Mouse (Mus musculus): ENCODE data around the gene Ifrd2. TPM values are rescaled to one million over a fixed set of nuclear protein-coding genes. Genes with fewer than 3 reads are reported as not detected.
A peak's percentile ranks its signal among the peaks of the same experiment; 100 is the strongest.
"Not testable (repeated sequence)": the region's sequence is repeated elsewhere in the genome, so short reads cannot be mapped to it uniquely, and the experiment has no call there.

Ifrd2 gene
- polyA plus RNA-seq, 1 experiment from 2014 or later, result 161 TPM

DNA sequence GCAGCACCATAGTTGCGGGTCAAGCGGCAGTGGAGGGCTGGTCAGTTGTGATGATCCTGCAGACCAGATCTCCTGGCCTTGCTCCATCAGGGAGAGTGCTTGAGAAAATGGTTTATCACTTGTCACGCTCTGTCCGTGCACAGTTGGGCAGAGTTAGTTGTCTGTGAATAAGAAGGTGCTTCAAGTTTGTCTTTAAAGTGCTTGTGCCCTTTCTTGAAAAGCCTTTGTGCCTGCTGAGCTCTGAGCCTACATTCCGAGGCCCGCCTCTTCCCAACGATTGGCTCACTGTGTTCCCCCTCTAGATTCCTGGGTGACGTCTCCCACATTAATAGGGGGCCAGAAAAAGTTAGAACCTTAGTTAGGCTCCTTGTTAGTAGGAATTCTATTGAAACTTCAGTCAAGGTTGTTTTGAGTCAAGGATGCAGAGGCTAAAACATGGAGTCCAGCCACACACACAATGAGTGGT lies 35.5 kb upstream of the Ifrd2 start:
- ATAC-seq (ENCODE audit: insufficient read depth), result no peak
- WGBS (ENCODE audit: insufficient replicate concordance), result 32% methylated on average over 8 of the region's 8 CpGs
- 0 out of 2 replicates have a peak overlapping the region, but pooled peaks have one; percentile 43 for H3K27ac ChIP-seq (replicated peaks)
- peak overlapping the region; percentile 64 for H3K9ac ChIP-seq
- H3K4me3 ChIP-seq (replicated peaks), result peak overlapping the region; percentile 57
- peak overlapping the region; percentile 94 for H3K4me2 ChIP-seq
- peaks cover 70% of the 10 kb centered on the region for H3K4me1 ChIP-seq (replicated peaks)
- no peaks in the 10 kb centered on the region for H3K9me3 ChIP-seq (replicated peaks)
- no peaks in the 10 kb centered on the region for H3K36me3 ChIP-seq (replicated peaks)
- peaks cover 50% of the 10 kb centered on the region for H3K27me3 ChIP-seq

DNA sequence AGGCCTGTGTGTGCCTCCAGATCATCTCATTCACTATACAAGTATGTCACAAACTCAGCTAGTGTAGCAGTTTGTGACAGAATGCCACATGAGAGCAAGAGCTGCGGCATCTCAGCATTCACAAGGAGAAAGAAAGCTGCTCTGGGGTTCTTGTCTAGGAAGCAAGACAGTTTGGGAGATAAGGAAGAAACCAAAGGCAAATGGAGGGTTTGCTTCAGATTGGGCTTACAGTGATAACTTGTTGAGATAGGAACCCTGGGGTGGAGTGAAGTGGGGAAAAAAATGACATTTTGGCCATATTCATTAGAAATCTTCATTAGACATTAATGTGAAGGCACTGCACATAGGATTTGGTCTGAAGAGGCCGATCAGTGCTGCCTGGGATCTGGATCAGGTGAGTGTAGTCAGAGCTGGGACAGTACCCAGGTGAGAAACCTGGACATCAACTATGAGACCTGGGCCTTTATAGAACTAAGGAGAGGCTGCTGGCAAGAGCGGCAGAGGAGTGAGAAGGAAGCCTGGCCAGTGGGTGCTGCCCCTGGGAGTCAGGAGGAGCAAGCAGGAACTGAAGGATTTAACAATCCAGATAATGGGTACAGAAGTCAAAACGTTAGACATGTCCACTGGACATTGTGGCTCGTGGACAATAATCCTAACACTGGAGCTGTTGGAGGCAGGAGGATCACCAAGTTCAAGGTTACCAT lies 34.6 kb upstream of the Ifrd2 start:
- peaks cover 69% of the 10 kb centered on the region for H3K4me1 ChIP-seq (replicated peaks)
- peaks cover 50% of the 10 kb centered on the region for H3K27me3 ChIP-seq
- no peaks in the 10 kb centered on the region for H3K9me3 ChIP-seq (replicated peaks)
- 55% methylated on average over 5 of the region's 5 CpGs for WGBS (ENCODE audit: insufficient replicate concordance)
- peak overlapping the region; percentile 94 for H3K9ac ChIP-seq
- no peak overlapping the region for H3K27ac ChIP-seq (replicated peaks)
- H3K4me3 ChIP-seq (replicated peaks), result peak overlapping the region; percentile 83
- peak overlapping the region; percentile 97 for H3K4me2 ChIP-seq
- H3K36me3 ChIP-seq (replicated peaks), result peaks cover 8% of the 10 kb centered on the region
- no peak for ATAC-seq (ENCODE audit: insufficient read depth)

DNA sequence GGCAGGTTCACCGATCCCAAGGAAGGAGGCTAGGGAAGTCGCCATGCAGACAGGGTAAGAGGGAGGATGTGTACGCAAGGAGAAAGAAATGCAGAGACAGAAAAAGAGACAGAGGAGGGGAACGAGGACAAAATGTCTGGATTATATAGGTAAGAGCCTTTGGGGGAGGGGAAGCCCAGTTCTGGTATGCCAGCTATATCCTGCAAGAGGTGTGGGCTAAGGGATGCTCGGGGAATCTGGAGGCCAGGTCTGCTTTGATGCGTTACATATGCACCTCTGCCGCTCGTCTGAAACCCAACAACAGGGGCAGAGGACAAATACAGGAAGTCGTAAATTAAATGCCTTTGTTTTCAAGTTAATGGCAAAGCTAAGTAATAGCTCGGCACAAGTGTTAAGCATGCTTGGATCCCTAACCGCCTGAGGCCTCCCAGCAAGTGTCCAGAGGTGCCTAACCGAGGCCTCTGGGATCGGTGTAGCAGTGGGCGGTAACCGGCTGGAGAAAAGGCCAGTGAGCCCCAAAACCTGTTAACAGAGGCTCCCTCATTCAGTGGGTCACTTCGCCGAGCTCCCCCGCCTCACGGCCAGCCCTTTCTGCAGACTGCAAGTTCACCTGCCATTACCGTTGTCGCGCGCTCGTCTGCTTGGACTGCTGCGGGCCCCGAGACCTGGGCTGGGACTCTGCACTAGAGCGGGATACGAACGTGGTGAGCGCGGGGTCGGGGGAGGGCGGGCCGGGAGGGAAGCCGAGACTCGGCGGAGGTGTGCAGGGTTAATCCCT lies 33.7 kb upstream of the Ifrd2 start:
- Histone ChIP-seq H3K4me1 (replicated peaks) (peaks cover 66% of the 10 kb centered on the region), H3K36me3 (replicated peaks) (peaks cover 17% of the 10 kb centered on the region), H3K27ac (replicated peaks) (peak overlapping the region; percentile 95), H3K9me3 (replicated peaks) (no peaks in the 10 kb centered on the region), H3K4me3 (replicated peaks) (peak overlapping the region; percentile 83), H3K27me3 (peaks cover 44% of the 10 kb centered on the region), H3K4me2 (peak overlapping the region; percentile 97), H3K9ac (peak overlapping the region; percentile 94)
- ATAC-seq (ENCODE audit: insufficient read depth), result peak; percentile 37
- WGBS (ENCODE audit: insufficient replicate concordance), result 4% methylated on average over 37 of the region's 37 CpGs

DNA sequence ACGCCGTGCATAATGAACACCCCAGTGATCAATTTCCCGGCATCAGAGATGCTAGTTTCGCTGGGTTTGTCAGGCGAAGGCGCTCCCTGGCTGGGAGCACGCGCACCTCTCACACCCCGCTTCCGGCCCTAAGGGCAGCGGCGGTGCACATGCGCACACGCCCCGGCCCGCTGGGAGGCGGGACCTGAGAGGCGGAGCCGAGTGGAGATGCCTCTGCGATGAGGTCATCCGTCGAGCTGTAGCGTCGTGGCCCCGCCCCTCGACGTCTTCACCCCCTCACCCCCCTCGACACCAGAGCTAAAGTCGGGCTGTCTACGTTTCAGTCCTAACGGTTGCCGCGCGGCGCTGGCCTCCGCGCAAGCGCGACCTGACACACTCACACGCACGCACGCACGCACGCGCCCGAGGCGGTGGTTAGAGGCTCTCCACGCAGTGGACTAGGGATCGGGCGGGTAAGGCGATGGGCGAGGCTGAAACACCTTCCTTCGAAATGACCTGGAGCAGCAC lies 33.1 kb upstream of the Ifrd2 start:
- WGBS (ENCODE audit: insufficient replicate concordance), result under 1% methylated on average over 53 of the region's 53 CpGs
- ATAC-seq (ENCODE audit: insufficient read depth), result peak; percentile 89
- Histone ChIP-seq H3K4me2 (peak overlapping the region; percentile 97), H3K4me1 (replicated peaks) (peaks cover 66% of the 10 kb centered on the region), H3K27me3 (peaks cover 38% of the 10 kb centered on the region), H3K27ac (replicated peaks) (peak overlapping the region; percentile 95), H3K36me3 (replicated peaks) (peaks cover 24% of the 10 kb centered on the region), H3K4me3 (replicated peaks) (peak overlapping the region; percentile 83), H3K9ac (peak overlapping the region; percentile 94), H3K9me3 (replicated peaks) (no peaks in the 10 kb centered on the region)

DNA sequence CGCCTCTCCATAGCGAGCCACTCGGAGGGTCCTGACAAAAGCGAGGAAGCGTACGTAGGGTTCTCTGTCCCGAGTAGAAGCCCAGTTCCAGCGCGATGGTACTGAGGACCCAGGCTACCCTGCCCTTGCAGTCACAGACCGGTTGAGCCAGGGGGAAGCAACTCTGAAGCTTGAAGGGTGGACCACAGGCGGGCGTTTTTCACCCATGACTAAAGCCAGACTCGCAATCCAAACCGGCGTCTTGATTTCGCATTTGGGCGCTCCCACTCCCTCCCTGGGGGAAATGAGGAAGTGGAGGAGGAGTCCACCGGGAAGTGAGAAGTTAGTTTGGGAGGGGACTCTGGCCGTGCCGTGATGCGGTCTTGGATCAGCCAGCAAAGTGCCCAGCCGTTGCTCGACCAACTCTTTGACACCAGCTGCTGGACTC lies 32.4 kb upstream of the Ifrd2 start:
- peak; percentile 12 for ATAC-seq (ENCODE audit: insufficient read depth)
- Histone ChIP-seq H3K4me3 (replicated peaks) (peak overlapping the region; percentile 83), H3K27me3 (peaks cover 31% of the 10 kb centered on the region), H3K4me2 (peak overlapping the region; percentile 97), H3K9me3 (replicated peaks) (no peaks in the 10 kb centered on the region), H3K9ac (peak overlapping the region; percentile 94), H3K27ac (replicated peaks) (peak overlapping the region; percentile 95), H3K4me1 (replicated peaks) (peaks cover 66% of the 10 kb centered on the region), H3K36me3 (replicated peaks) (peaks cover 30% of the 10 kb centered on the region)
- 0% methylated on average over 23 of the region's 23 CpGs for WGBS (ENCODE audit: insufficient replicate concordance)

DNA sequence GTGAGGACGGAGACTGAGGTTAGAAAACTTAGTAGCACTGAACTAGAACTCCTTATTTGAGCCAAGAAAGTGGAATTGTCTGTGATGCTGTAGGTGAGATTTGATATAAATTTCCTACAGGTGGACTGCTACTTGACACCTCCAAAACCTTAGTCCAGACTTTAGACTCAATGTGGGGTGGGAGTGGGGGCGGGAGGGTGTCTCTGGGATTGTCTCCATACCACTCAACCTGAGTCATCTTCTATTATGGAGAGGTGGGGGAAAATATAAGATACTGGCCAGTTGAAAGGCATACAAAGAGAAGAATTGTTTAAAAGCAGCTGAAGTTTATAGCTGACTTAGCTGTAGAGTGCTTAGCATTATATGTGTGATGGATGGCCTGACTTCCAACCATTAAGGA lies 31.7 kb upstream of the Ifrd2 start:
- peak overlapping the region; percentile 83 for H3K4me3 ChIP-seq (replicated peaks)
- peak overlapping the region; percentile 97 for H3K4me2 ChIP-seq
- H3K9ac ChIP-seq, result peak overlapping the region; percentile 94
- H3K36me3 ChIP-seq (replicated peaks), result peaks cover 37% of the 10 kb centered on the region
- H3K27ac ChIP-seq (replicated peaks), result peak overlapping the region; percentile 95
- peaks cover 24% of the 10 kb centered on the region for H3K27me3 ChIP-seq
- no peak for ATAC-seq (ENCODE audit: insufficient read depth)
- peaks cover 61% of the 10 kb centered on the region for H3K4me1 ChIP-seq (replicated peaks)
- H3K9me3 ChIP-seq (replicated peaks), result no peaks in the 10 kb centered on the region
- 35% methylated on average over 2 of the region's 2 CpGs for WGBS (ENCODE audit: insufficient replicate concordance)

DNA sequence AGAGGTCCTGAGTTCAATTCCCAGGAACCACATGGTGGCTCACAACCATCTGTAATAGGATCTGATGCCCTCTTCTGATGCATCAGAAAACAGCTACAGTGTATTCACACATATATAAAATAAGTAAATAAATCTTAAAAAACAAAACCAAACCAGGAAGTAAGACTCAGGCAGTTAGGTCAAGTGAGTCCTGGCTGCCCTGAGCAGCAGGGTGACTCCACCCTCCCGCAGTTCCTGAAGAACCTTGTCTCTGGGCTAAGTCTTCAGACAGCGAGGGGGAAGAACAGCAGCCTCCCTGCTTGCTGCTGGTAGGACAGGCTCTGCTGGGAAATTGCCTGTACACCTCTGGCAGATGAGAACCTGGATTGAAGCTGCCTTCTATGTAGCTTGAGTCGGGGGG lies 31.1 kb upstream of the Ifrd2 start:
- no peak for ATAC-seq (ENCODE audit: insufficient read depth)
- Histone ChIP-seq H3K4me3 (replicated peaks) (peak overlapping the region; percentile 83), H3K36me3 (replicated peaks) (peaks cover 43% of the 10 kb centered on the region), H3K9ac (peak overlapping the region; percentile 42), H3K27ac (replicated peaks) (peak overlapping the region; percentile 95), H3K27me3 (peaks cover 18% of the 10 kb centered on the region), H3K4me1 (replicated peaks) (peaks cover 57% of the 10 kb centered on the region), H3K4me2 (peak overlapping the region; percentile 97), H3K9me3 (replicated peaks) (no peaks in the 10 kb centered on the region)
- 40% methylated on average over 3 of the region's 3 CpGs for WGBS (ENCODE audit: insufficient replicate concordance)

DNA sequence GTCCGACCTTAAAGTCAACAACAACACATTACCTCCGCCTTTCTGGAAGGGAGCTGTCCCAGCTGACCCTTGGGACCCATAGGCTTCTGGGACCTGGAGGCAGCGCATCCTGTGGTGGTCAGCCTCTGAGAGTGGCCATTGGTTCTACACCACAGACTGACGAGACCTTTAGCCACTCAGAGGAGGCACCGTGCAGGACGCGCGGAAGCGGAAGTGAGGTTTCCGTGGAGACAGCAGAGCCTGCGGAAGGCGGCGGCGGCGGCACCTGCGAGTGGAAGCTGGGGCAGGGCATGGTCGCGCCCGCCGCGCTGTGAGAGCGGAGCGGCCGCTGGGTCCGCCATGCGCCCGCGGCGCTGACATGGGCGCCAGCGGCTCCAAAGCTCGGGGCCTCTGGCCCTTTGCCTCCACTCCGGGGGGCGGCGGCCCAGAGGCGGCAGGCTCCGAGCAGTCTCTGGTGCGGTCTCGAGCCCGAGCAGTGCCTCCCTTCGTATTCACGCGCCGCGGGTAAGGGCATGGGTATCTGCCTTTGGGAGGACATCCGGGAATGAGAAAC lies 24.3 kb upstream of the Ifrd2 start, which contains the start of gene Tusc2:
Gene Tusc2, plus strand, starts transcription at position 227 of the 553 bp plus-strand sequence.
- peak; percentile 94 for ATAC-seq (ENCODE audit: insufficient read depth)
- peaks cover 64% of the 10 kb centered on the region for H3K4me1 ChIP-seq (replicated peaks)
- no peaks in the 10 kb centered on the region for H3K9me3 ChIP-seq (replicated peaks)
- peak within 1 kb of the TSS; percentile 90 for H3K27ac ChIP-seq (replicated peaks)
- H3K4me3 ChIP-seq (replicated peaks), result peak within 1 kb of the TSS; percentile 83
- peak within 1 kb of the TSS; percentile 83 for H3K4me2 ChIP-seq
- H3K9ac ChIP-seq, result peak within 1 kb of the TSS; percentile 89
- WGBS (ENCODE audit: insufficient replicate concordance), result 0% methylated on average over 46 of the region's 46 CpGs
- H3K27me3 ChIP-seq, result no peaks in the 10 kb centered on the region
- H3K36me3 ChIP-seq (replicated peaks), result peaks cover 62% of the 10 kb centered on the region

DNA sequence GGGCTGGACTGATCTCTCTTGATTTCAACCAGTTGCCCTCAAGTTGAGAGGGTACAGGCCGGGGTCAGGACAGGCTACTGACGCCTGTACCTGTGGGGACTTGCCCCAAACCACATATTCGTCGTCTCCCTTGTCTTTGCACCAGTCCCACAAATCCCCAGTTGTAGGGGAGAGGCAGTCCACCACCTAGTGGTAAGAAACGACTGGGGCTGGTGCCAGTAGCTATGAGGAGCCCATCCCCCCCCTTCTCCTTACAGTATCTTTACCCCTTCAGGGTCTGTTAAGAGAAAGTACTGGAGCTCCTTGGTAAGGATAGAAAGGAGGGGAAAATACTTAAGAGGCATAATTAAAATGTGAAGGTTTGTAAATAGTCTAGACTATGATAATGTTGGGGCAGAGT lies 21.9 kb upstream of the Ifrd2 start:
- not testable (repeated sequence) for H3K9ac ChIP-seq; H3K4me3 ChIP-seq (replicated peaks); H3K9me3 ChIP-seq (replicated peaks); ATAC-seq (ENCODE audit: insufficient read depth); H3K27me3 ChIP-seq
- H3K4me2 ChIP-seq, result 0 out of 2 replicates have a peak overlapping the region, but pooled peaks have one; percentile 89
- H3K36me3 ChIP-seq (replicated peaks), result peaks cover 38% of the 10 kb centered on the region
- peak overlapping the region; percentile 96 for H3K27ac ChIP-seq (replicated peaks)
- H3K4me1 ChIP-seq (replicated peaks), result peaks cover 81% of the 10 kb centered on the region
- WGBS (ENCODE audit: insufficient replicate concordance), result 41% methylated on average over 5 of the region's 5 CpGs

DNA sequence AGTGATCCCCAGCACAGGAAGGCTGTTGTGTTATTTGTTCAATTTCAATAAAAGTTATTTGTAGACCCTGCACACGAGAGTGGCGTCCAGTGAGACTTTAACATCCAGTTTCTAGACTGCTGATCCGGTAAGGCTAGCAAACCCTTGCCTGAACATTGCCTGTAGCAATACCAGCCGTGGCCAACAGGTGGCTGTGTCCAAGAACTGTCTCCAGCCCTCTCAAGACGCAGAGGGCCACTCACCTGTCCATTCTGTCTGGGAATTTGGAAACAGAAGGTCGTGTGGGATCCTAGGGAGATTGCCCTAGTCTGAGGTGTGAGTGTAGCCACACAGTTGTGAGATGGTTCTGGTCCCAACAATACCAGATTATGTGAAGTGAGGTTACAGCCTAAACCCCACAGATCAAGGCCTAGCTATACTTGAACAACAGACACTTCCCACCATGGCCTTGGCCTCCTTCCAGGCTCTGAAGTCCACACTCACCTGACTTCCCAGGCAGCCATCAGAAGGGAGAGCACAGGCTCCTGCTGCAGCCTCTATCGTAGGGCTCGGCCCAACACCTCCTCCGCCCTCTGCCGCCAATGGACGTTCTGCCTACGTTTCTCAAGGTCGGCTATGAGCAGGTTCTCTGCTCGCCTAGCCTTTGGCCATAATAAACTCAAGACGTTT lies 21.3 kb upstream of the Ifrd2 start:
- H3K9me3 ChIP-seq (replicated peaks), result no peaks in the 10 kb centered on the region
- H3K27ac ChIP-seq (replicated peaks), result peak overlapping the region; percentile 96
- H3K36me3 ChIP-seq (replicated peaks), result peaks cover 32% of the 10 kb centered on the region
- no peak overlapping the region for H3K4me3 ChIP-seq (replicated peaks)
- H3K4me2 ChIP-seq, result peak overlapping the region; percentile 89
- H3K4me1 ChIP-seq (replicated peaks), result peaks cover 86% of the 10 kb centered on the region
- ATAC-seq (ENCODE audit: insufficient read depth), result no peak
- no peaks in the 10 kb centered on the region for H3K27me3 ChIP-seq
- WGBS (ENCODE audit: insufficient replicate concordance), result 47% methylated on average over 15 of the region's 15 CpGs
- no peak overlapping the region for H3K9ac ChIP-seq
